Mouse (Mus musculus) stomach, embryonic 16.5 days (tissue): ENCODE measurements around the gene Sergef. TPM values are rescaled to one million over a fixed set of nuclear protein-coding genes. Genes with fewer than 3 reads are reported as not detected.

Source experiments
- ATAC-seq: fragments of 200-750 bp; cut with Nextera tagmentation; 2 replicates; pipeline ENCODE4 v1.8.0; 2017; ENCODE audit warnings: moderate number of reproducible peaks, moderate TSS enrichment; ENCODE audit not compliant: insufficient read depth, low FRiP score
- H3K27ac ChIP-seq: fragments of 300-500 bp; sonication (generic); 2 replicates; pipeline ENCODE4 v1.5.1; 2014; ENCODE audit warnings: low read length
- H3K27me3 ChIP-seq: fragments of 300-500 bp; sonication (generic); 2 replicates; pipeline ENCODE4 v1.6.1; 2014; ENCODE audit warnings: low read length, control low read depth, mixed read lengths; ENCODE audit not compliant: control insufficient read depth, insufficient read depth
- H3K36me3 ChIP-seq: fragments of 300-500 bp; sonication (generic); 2 replicates; pipeline ENCODE4 v1.6.1; 2014; ENCODE audit warnings: low read length; ENCODE audit not compliant: control insufficient read depth, insufficient read depth
- H3K4me1 ChIP-seq: fragments of 300-500 bp; sonication (generic); 2 replicates; pipeline ENCODE4 v1.6.1; 2014; ENCODE audit warnings: low read length, control low read depth, mixed read lengths; ENCODE audit not compliant: control insufficient read depth, insufficient read depth
- H3K4me2 ChIP-seq: fragments of 300-500 bp; sonication (generic); 2 replicates; pipeline ENCODE4 v1.6.1; 2014; ENCODE audit warnings: low read depth, low read length, mixed read lengths
- H3K4me3 ChIP-seq: fragments of 300-500 bp; sonication (generic); replicated peaks from 2 replicates; pipeline ENCODE4 v1.5.1; 2014; ENCODE audit warnings: mild to moderate bottlenecking, low read length
- H3K9ac ChIP-seq: fragments of 300-500 bp; sonication (generic); 2 replicates; pipeline ENCODE4 v1.6.1; 2014; ENCODE audit warnings: low read length
- H3K9me3 ChIP-seq: fragments of 300-500 bp; sonication (generic); replicated peaks from 2 replicates; pipeline ENCODE4 v1.6.1; 2016; ENCODE audit warnings: low read length, control low read depth; ENCODE audit not compliant: control insufficient read depth
- WGBS: fragments of 180-500 bp; shearing (Covaris S2); extraction: QIAGEN DNeasy Blood & Tissue Kit; methylation state at CpG from one replicate; pipeline ENCODE4 v1.1.7; 2014; 5-methylcytosine and 5-hydroxymethylcytosine counted together
- polyA plus RNA-seq: library from polyadenylated mRNA; unstranded; fragments of >200 nt; fragmentation: Nextera tagmentation; extraction: Ambion mirVana; gene quantifications from 2 replicates; pipeline ENCODE4 v1.2.1, GENCODE M21; 2015

Gene Sergef
- polyA plus RNA-seq, 1 experiment from 2014 or later: 14.9 TPM

DNA sequence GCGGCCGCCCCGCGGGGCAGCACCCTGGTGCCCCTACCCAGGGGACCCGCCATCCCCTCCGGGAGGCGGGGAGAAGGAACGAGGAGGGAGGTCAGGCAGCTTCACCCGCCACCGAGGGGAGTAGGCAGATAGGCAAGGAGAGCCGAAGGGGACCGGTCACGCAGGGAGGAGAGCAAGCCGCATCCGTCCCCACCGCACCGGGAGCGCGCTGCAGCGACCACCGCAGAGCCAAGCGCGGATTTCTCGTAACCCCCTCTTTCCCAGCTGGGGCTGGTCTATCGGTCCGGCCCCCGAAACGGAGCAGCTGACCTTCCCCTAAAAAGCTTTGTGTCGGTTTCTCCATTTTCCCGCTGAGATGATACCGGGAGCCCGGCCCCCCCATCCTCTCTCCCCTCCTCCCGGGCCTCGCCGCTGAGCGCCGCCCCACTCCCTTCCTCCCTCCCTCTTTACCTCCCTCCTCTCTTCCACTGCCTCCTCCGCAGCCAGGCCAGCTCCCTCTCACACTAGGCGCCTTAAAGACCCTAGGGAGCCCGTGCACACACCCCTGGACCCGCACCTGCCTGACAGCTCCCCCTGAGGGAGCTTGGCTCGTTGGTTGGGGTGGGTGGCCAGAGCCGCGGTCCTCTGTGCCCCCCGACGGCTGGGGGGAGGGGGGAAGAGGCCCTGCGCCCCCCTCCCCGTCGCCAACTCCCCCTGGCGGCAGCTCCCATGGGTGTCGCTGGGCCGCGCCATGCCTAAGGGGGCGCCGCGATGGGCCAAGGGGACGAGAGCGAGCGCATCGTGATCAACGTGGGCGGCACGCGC lies 242.5 kb downstream of the Sergef start:
- peaks cover 11% of the 10 kb centered on the region; the same call in 1 of the 2 replicates for H3K4me1 ChIP-seq
- no peaks in the 10 kb centered on the region for H3K9me3 ChIP-seq
- ATAC-seq: no peak
- H3K27ac ChIP-seq: no peak overlapping the region
- H3K27me3 ChIP-seq: peaks cover 64% of the 10 kb centered on the region
- no peaks in the 10 kb centered on the region for H3K36me3 ChIP-seq
- peak overlapping the region; percentile 46 for H3K4me3 ChIP-seq
- 1% methylated on average over 57 of the region's 64 CpGs for WGBS
- no peak overlapping the region for H3K9ac ChIP-seq
- H3K4me2 ChIP-seq: peak overlapping the region; percentile 84

DNA sequence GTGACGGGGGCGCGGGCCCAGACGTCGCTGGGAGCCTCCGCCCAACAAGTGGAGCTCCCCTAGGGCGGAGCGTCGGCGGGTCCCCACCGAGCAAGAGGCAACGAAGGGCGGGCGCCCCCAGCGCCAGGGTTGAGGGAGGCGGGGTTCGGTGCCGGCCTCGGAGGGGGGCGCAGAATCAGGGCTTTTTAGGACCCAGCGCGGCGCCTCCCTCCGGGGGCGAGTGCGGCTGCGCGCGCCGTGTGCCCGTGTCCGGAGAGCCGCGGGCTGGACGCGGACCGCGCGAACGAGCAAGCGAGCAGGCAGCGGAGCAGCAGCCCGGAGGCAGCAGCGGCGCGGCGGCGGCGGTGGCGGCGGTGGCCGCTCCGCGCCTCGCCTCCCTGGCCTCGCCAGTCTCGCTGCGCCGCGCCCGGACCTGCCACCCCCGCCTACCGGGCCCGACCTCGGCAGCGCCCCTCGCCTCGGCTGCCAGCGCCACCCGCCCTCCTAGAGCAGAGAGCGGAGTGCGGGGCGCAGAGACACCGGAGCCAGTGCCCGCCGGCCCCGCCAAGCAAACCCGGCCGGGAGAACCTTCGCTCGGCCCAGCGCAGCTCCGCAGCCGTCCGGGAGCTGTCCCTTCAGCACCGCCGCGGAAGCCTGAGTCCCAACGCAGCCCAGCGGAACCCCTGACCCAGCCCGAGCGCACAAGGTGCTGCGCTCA lies 243.2 kb downstream of the Sergef start, which contains the start of gene Kcnc1:
Gene Kcnc1 (plus strand): TSS at position 267 of the 697 bp plus-strand sequence.
- Histone ChIP-seq H3K27me3 (peaks cover 64% of the 10 kb centered on the region), H3K36me3 (no peaks in the 10 kb centered on the region), H3K4me1 (peaks cover 11% of the 10 kb centered on the region; the same call in 1 of the 2 replicates), H3K27ac (no peak within 1 kb of the TSS), H3K4me2 (peak within 1 kb of the TSS; percentile 84), H3K9ac (peak within 1 kb of the TSS; percentile 36; the same call in 1 of the 2 replicates), H3K9me3 (no peaks in the 10 kb centered on the region), H3K4me3 (peak within 1 kb of the TSS; percentile 46)
- WGBS: under 1% methylated on average over 71 of the region's 93 CpGs
- ATAC-seq: peak; percentile 83

DNA sequence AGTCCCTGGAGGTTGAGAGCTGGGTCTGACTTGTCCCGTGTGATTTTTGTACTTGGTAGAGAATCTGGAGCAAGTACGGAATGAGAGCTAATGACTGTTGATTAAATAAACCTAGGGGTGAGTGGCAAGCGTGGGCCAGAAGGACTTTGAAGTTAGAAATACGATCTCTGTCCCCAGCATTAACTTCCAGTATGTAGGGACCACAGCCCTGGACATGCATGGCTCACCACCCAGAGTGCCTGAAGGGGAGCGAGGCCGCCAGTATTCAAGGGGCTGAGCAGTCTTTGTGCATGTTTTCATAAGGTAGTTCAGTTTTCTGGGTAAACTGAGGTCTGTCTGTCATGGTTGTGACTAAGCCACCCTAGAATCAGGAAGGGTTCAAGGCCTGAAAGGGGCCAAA lies 244.0 kb downstream of the Sergef start:
- Histone ChIP-seq H3K4me2 (peak overlapping the region; percentile 84; the same call in 1 of the 2 replicates), H3K27me3 (peaks cover 64% of the 10 kb centered on the region), H3K9me3 (no peaks in the 10 kb centered on the region), H3K36me3 (no peaks in the 10 kb centered on the region), H3K4me1 (peaks cover 11% of the 10 kb centered on the region; the same call in 1 of the 2 replicates), H3K27ac (no peak overlapping the region), H3K9ac (no peak overlapping the region), H3K4me3 (no peak overlapping the region)
- WGBS: 29% methylated on average over 6 of the region's 6 CpGs
- no peak for ATAC-seq

DNA sequence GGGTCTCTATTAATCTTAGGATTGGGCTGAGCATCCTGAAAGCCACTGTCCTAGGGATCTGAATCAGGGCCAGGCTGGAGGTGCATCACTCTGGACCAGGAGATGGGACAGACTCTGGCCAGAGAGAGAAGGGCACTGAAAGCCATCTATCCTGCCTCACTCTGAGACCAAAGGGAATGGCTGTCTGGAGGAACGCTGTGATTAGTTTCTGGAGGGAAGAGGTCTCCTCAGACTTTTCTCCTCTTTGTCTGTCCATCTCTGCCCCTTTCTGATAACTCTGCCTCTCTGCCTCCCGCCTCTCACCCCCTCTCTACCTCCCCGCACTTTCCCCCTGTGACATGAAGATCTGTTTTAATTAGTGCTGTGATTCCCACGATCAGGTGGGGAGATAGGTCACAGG lies 244.7 kb downstream of the Sergef start:
- no peak overlapping the region for H3K4me2 ChIP-seq
- H3K27ac ChIP-seq: no peak overlapping the region
- H3K4me1 ChIP-seq: peaks cover 11% of the 10 kb centered on the region; the same call in 1 of the 2 replicates
- ATAC-seq: no peak
- no peaks in the 10 kb centered on the region for H3K9me3 ChIP-seq
- H3K36me3 ChIP-seq: no peaks in the 10 kb centered on the region
- H3K9ac ChIP-seq: no peak overlapping the region
- H3K4me3 ChIP-seq: no peak overlapping the region
- WGBS: 55% methylated on average over 4 of the region's 4 CpGs
- peaks cover 60% of the 10 kb centered on the region for H3K27me3 ChIP-seq

DNA sequence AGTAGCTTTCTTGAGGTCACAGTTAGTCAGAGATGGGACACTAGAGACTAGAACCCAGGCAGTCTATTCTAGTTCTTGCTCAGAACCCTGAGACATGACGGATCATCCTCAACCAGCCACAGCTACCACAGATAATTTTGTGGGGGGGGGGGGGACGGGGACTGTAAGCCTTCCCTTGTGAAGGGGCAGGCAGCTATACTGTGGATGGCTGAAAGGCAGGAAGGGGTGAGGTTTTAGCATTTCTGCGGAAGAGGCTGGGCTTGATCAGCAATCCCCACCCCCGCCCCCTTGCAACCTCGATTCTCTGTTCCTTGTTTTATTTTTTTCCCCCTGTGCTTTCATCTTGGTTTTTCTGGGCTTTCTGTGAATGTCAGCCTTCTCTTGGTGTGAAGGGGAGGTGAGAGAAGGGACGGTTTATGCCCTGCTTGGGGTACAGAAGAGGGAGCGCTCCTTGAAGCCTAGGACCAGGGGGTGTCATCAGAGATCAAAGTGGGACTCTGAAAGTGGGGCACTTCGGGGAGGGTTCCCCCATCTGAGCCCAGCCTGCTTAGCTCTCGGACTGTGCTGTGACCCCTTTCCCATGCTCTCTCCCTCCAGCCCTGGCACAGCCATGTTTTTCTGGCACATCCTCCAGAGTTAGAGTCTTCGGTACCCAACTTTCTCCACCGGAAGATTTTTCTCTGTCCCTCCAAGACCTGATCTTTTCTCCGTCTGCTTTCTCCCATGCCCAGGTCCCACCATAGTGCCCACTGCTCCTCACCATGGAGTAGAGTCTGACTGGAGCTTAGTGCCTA lies 245.7 kb downstream of the Sergef start:
- no peak for ATAC-seq

More for the DNA sequence above, 245.7 kb downstream of the Sergef start:
- Histone ChIP-seq H3K27me3 (peaks cover 50% of the 10 kb centered on the region), H3K27ac (no peak overlapping the region), H3K9ac (no peak overlapping the region), H3K9me3 (no peaks in the 10 kb centered on the region), H3K36me3 (no peaks in the 10 kb centered on the region), H3K4me3 (no peak overlapping the region), H3K4me1 (peaks cover 11% of the 10 kb centered on the region; the same call in 1 of the 2 replicates), H3K4me2 (no peak overlapping the region)
- whole genome bisulfite sequencing: 35% methylated on average over 12 of the region's 12 CpGs

Other genes starting within 250 kb of the Sergef start
- 0.19 and 0.23 TPM in 2 replicates for gene Kcnc1, start 243.3 kb downstream of the Sergef start, polyA plus RNA-seq
- 1.0 TPM in 2 replicates for gene Tph1, start 32.7 kb upstream of the Sergef start, polyA plus RNA-seq
- 23.2 and 25.6 TPM in 2 replicates for gene Saal1, start 70.9 kb upstream of the Sergef start, polyA plus RNA-seq
- 0.32 and 0.54 TPM in 2 replicates for gene Saa3, start 75.9 kb upstream of the Sergef start, polyA plus RNA-seq
- gene Saa4, start 92.8 kb upstream of the Sergef start, polyA plus RNA-seq: 0.27 and 0.68 TPM in 2 replicates
- gene Saa1, start 103.2 kb upstream of the Sergef start, polyA plus RNA-seq: 0.48 TPM in 1 of 2 replicates, not detected in the other
- gene Saa2, start 112.0 kb upstream of the Sergef start, polyA plus RNA-seq: not detected in 2 replicates
- 20.5 and 23.4 TPM in 2 replicates for gene Hps5, start 156.3 kb upstream of the Sergef start, polyA plus RNA-seq
- gene Gtf2h1, start 156.3 kb upstream of the Sergef start, polyA plus RNA-seq: 50.0 and 51.6 TPM in 2 replicates
- gene Ldha, start 201.7 kb upstream of the Sergef start, polyA plus RNA-seq: 1,904 and 2,036 TPM in 2 replicates
- not detected in 2 replicates for gene Ldhc, start 221.4 kb upstream of the Sergef start, polyA plus RNA-seq